Mouse (Mus musculus): ENCODE data around the gene Uqcc2.

DNA sequence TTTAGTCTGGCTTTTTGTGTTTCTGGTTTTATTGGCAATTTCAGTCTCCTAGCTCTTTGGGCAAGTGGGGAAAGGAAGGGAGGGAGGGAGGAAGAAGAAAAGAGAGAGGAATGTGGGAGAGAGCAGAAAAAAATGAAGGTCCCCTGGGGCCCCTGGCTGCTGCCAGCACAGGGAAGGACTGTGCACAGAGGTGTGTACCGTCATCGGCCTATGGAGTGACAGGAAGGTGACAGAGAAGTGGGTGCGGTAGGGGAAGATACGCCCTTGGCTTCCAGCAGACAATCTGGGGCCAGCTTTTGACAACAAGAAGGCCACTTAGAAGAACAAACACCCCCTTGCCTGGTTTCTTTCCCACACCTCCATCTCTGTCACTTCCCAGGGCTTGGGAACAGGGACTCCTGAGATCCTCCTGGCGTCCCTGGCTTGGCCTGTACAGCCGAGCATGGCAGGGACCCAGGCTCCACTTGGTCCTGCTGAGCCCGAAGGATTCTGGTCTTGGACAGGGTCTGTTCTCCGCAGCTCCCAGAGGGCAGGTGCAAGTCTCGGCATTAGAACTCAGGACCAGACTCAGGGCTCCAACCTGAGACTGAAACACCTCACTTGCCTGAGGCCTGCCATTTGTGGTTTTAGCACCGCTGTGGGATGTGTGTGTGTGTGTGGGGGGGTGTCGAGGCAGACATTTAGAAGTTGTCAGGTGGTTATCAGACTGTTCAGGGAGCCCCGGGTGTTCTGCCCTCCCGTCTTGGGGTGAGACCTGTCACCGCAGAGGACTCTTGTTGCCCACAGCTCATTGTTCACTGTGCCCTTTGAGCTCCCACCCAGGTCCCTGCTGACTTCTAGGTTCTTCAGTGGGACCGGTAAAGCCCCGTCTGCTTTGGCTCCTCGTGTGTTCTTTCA lies 58.6 kb downstream of the Uqcc2 start:
- TF ChIP-seq CTCF (IDR thresholded peaks at IDR 0.05; ENCODE audit: control insufficient read depth, insufficient read depth, insufficient replicate concordance, low read depth, low read length) = no peak
- no peak for TF ChIP-seq POLR2A (IDR thresholded peaks at IDR 0.05; ENCODE audit: control insufficient read depth, low read depth, low read length)
